ENCODE assay signal across 14 mouse cellular contexts in genomic region chr7:116241601-116242000, GRCm38 (mm10).
A peak's percentile ranks its signal among the peaks of the same experiment; 100 is the strongest.
DNase-seq lines count a peak whose midpoint lies in the region; ATAC-seq and TF ChIP-seq lines count a peak whose summit lies in the region.
"Had no signal": no experiment of that assay in that cellular context is flagged by ENCODE, and none has a peak within 500 bp of the region (broad histone marks: within the 10 kb centered on the region; RNA-seq: fewer than 3 reads in every experiment).

No protein-coding gene starts in this region.

- DNase-seq in heart, adult 18-20 months = no peak
- no peak for DNase-seq in neural tube, embryonic 10.5 days (ENCODE audit: extremely low spot score, low spot score)
- no peak for DNase-seq in limb, embryonic 11.5 days (ENCODE audit: low spot score)
- no peak for DNase-seq in thymus, postnatal 4 days
- no peak for DNase-seq in hindbrain, postnatal 0 days (ENCODE audit: low spot score)
- DNase-seq: cerebellum, adult 9-10 months; right cerebral cortex, postnatal 25 days; thymus, postnatal 14 days had no signal

- H3K36me3 ChIP-seq in heart, embryonic 12.5 days = no peaks in the 10 kb centered on the region
- no peaks in the 10 kb centered on the region for H3K36me3 ChIP-seq in neural tube, embryonic 13.5 days
- no peaks in the 10 kb centered on the region for H3K36me3 ChIP-seq in limb, embryonic 11.5 days (ENCODE audit: control insufficient read depth, insufficient read depth, low read length)
- no peaks in the 10 kb centered on the region for H3K36me3 ChIP-seq in hindbrain, postnatal 0 days (ENCODE audit: insufficient read depth, low read length)
- H3K36me3 ChIP-seq: embryonic facial prominence, embryonic 13.5 days; liver, embryonic 12.5 days had no signal

- no peak overlapping the region for H3K27ac ChIP-seq in heart, embryonic 12.5 days (ENCODE audit: poor library complexity, severe bottlenecking)
- H3K27ac ChIP-seq in neural tube, embryonic 13.5 days (replicated peaks) = peak overlapping the region; percentile 39; the same call in 1 of the 2 replicates
- H3K27ac ChIP-seq in limb, embryonic 11.5 days (replicated peaks; ENCODE audit: low read depth, low read length) = no peak overlapping the region
- H3K27ac ChIP-seq in hindbrain, postnatal 0 days = no peak overlapping the region
- H3K27ac ChIP-seq: embryonic facial prominence, embryonic 13.5 days; liver, embryonic 12.5 days had no signal

- TF ChIP-seq CTCF in hindbrain, postnatal 0 days (IDR thresholded peaks at IDR 0.05; ENCODE audit: low read depth) = no peak

- no peak for ATAC-seq in heart, embryonic 12.5 days (ENCODE audit: insufficient number of reproducible peaks, low FRiP score)
- no peak for ATAC-seq in neural tube, embryonic 13.5 days (ENCODE audit: low read depth)
- ATAC-seq in limb, embryonic 11.5 days (ENCODE audit: insufficient number of reproducible peaks, low FRiP score, low TSS enrichment, low read depth) = no peak
- ATAC-seq in hindbrain, postnatal 0 days = no peak
- ATAC-seq: inflammation-experienced regulatory T-cells, adult 6 months; liver, embryonic 12.5 days had no signal

- no peaks in the 10 kb centered on the region for H3K9me3 ChIP-seq in heart, embryonic 12.5 days (replicated peaks)
- H3K9me3 ChIP-seq in neural tube, embryonic 13.5 days = no peaks in the 10 kb centered on the region
- no peaks in the 10 kb centered on the region for H3K9me3 ChIP-seq in limb, embryonic 11.5 days (ENCODE audit: control insufficient read depth, low read length)
- H3K9me3 ChIP-seq in hindbrain, postnatal 0 days (ENCODE audit: low read length) = no peaks in the 10 kb centered on the region
- H3K9me3 ChIP-seq: embryonic facial prominence, embryonic 13.5 days; liver, embryonic 12.5 days; megakaryocyte, embryonic 14.5 days had no signal

- H3K4me3 ChIP-seq in heart, embryonic 12.5 days = no peak overlapping the region
- H3K4me3 ChIP-seq in neural tube, embryonic 13.5 days = no peak overlapping the region
- no peak overlapping the region for H3K4me3 ChIP-seq in limb, embryonic 11.5 days (ENCODE audit: low read depth, low read length)
- H3K4me3 ChIP-seq in hindbrain, postnatal 0 days (ENCODE audit: low read length) = no peak overlapping the region
- H3K4me3 ChIP-seq: embryonic facial prominence, embryonic 13.5 days; liver, embryonic 12.5 days; megakaryocyte, embryonic 14.5 days had no signal

- WGBS in heart, embryonic 12.5 days = 54% methylated on average over 7 of the region's 7 CpGs
- WGBS in neural tube, embryonic 13.5 days = 17% methylated on average over 7 of the region's 7 CpGs
- 26% methylated on average over 7 of the region's 7 CpGs for WGBS in limb, embryonic 11.5 days
- 46% methylated on average over 7 of the region's 7 CpGs for WGBS in hindbrain, postnatal 0 days

- peaks cover 12% of the 10 kb centered on the region; the same call in 1 of the 2 replicates for H3K27me3 ChIP-seq in heart, embryonic 12.5 days (replicated peaks)
- peaks cover 24% of the 10 kb centered on the region for H3K27me3 ChIP-seq in neural tube, embryonic 13.5 days
- H3K27me3 ChIP-seq in limb, embryonic 11.5 days (ENCODE audit: control insufficient read depth, insufficient read depth, low read length) = peaks cover 20% of the 10 kb centered on the region
- H3K27me3 ChIP-seq in hindbrain, postnatal 0 days (ENCODE audit: insufficient read depth, low read length) = no peaks in the 10 kb centered on the region

- 0 out of 2 replicates have a peak overlapping the region, but pooled peaks have one; percentile 13 for H3K4me2 ChIP-seq in heart, embryonic 12.5 days
- peak overlapping the region; percentile 13; the same call in 1 of the 2 replicates for H3K4me2 ChIP-seq in neural tube, embryonic 13.5 days
- no peak overlapping the region; the same call in 1 of the 2 replicates for H3K4me2 ChIP-seq in limb, embryonic 11.5 days (ENCODE audit: low read depth, severe bottlenecking)
- H3K4me2 ChIP-seq in hindbrain, postnatal 0 days (ENCODE audit: low read depth, low read length) = no peak overlapping the region
- H3K4me2 ChIP-seq: embryonic facial prominence, embryonic 13.5 days; liver, embryonic 12.5 days had no signal

- H3K4me1 ChIP-seq in heart, embryonic 12.5 days (replicated peaks) = peaks cover 74% of the 10 kb centered on the region
- H3K4me1 ChIP-seq in neural tube, embryonic 13.5 days (replicated peaks) = peaks cover 44% of the 10 kb centered on the region
- peaks cover 21% of the 10 kb centered on the region for H3K4me1 ChIP-seq in limb, embryonic 11.5 days (ENCODE audit: control insufficient read depth, insufficient read depth, low read length)
- peaks cover 14% of the 10 kb centered on the region for H3K4me1 ChIP-seq in hindbrain, postnatal 0 days (ENCODE audit: insufficient read depth, low read length)

- H3K9ac ChIP-seq in heart, embryonic 12.5 days = no peak overlapping the region
- H3K9ac ChIP-seq in neural tube, embryonic 13.5 days = no peak overlapping the region
- peak overlapping the region; percentile 43; the same call in 1 of the 2 replicates for H3K9ac ChIP-seq in limb, embryonic 11.5 days (ENCODE audit: low read length)
- H3K9ac ChIP-seq in hindbrain, postnatal 0 days (replicated peaks; ENCODE audit: low read length) = no peak overlapping the region
- H3K9ac ChIP-seq: embryonic facial prominence, embryonic 13.5 days; liver, embryonic 12.5 days had no signal

Comparison
In these comparisons a context has a peak if more than half of its experiments do, and no peak if none do; other contexts are left out.
1. H3K4me2 ChIP-seq: peak in heart, embryonic 12.5 days (single experiment) and neural tube, embryonic 13.5 days (single experiment); none in limb, embryonic 11.5 days (single experiment) and hindbrain, postnatal 0 days (single experiment).